Mouse (Mus musculus): ENCODE measurements around the gene Rfx2.

Gene Rfx2

GRCm38 (mm10) chr17:56833381-56833780 lies 2.6 kb upstream of the Rfx2 start:
- no peak for DNase-seq (ENCODE audit: low read depth, low spot score)

GRCm38 (mm10) chr17:56832918-56833317 lies 2.1 kb upstream of the Rfx2 start:
- DNase-seq (ENCODE audit: low read depth, low spot score): no peak

- peak; percentile 99 for DNase-seq (ENCODE audit: low read depth, low spot score)
These were observed 451 bp upstream of the Rfx2 start for GRCm38 (mm10) chr17:56831111-56831816.

- no peak for DNase-seq (ENCODE audit: low read depth, low spot score)
These were observed 1.0 kb downstream of the Rfx2 start for GRCm38 (mm10) chr17:56829795-56830194.

GRCm38 (mm10) chr17:56829171-56829570 lies 1.6 kb downstream of the Rfx2 start:
- no peak for DNase-seq (ENCODE audit: low read depth, low spot score)

- no peak for DNase-seq (ENCODE audit: low read depth, low spot score)
These were observed 4.1 kb downstream of the Rfx2 start for GRCm38 (mm10) chr17:56826718-56827117.

GRCm38 (mm10) chr17:56823352-56823751 lies 7.5 kb downstream of the Rfx2 start:
- no peak for DNase-seq (ENCODE audit: low read depth, low spot score)

- DNase-seq (ENCODE audit: low read depth, low spot score): no peak
These were observed 8.4 kb downstream of the Rfx2 start for GRCm38 (mm10) chr17:56822380-56822779.

- no peak for DNase-seq (ENCODE audit: low read depth, low spot score)
These were observed 11.1 kb downstream of the Rfx2 start for GRCm38 (mm10) chr17:56819694-56820111.

GRCm38 (mm10) chr17:56819032-56819545 lies 11.7 kb downstream of the Rfx2 start:
- DNase-seq (ENCODE audit: low read depth, low spot score): no peak

GRCm38 (mm10) chr17:56818067-56818636 lies 12.7 kb downstream of the Rfx2 start:
- no peak for DNase-seq (ENCODE audit: low read depth, low spot score)

GRCm38 (mm10) chr17:56815057-56815345 lies 15.8 kb downstream of the Rfx2 start:
- no peak for DNase-seq (ENCODE audit: low read depth, low spot score)

GRCm38 (mm10) chr17:56814316-56815056 lies 16.3 kb downstream of the Rfx2 start:
- DNase-seq (ENCODE audit: low read depth, low spot score): peak; percentile 57

GRCm38 (mm10) chr17:56810245-56810644 lies 20.6 kb downstream of the Rfx2 start:
- DNase-seq (ENCODE audit: low read depth, low spot score): peak; percentile 65

- DNase-seq (ENCODE audit: low read depth, low spot score): peak; percentile 76
These were observed 22.3 kb downstream of the Rfx2 start for GRCm38 (mm10) chr17:56808518-56808917.

- DNase-seq (ENCODE audit: low read depth, low spot score): no peak
These were observed 25.0 kb downstream of the Rfx2 start for GRCm38 (mm10) chr17:56805784-56806183.

GRCm38 (mm10) chr17:56804952-56805351 lies 25.9 kb downstream of the Rfx2 start:
- DNase-seq (ENCODE audit: low read depth, low spot score): no peak

GRCm38 (mm10) chr17:56802065-56802464 lies 28.7 kb downstream of the Rfx2 start:
- no peak for DNase-seq (ENCODE audit: low read depth, low spot score)

GRCm38 (mm10) chr17:56799276-56799675 lies 31.5 kb downstream of the Rfx2 start:
- DNase-seq (ENCODE audit: low read depth, low spot score): no peak

GRCm38 (mm10) chr17:56793614-56794319 lies 37.0 kb downstream of the Rfx2 start:
- no peak for DNase-seq (ENCODE audit: low read depth, low spot score)

GRCm38 (mm10) chr17:56792588-56792987 lies 38.2 kb downstream of the Rfx2 start:
- no peak for DNase-seq (ENCODE audit: low read depth, low spot score)

GRCm38 (mm10) chr17:56789286-56789685 lies 41.5 kb downstream of the Rfx2 start:
- DNase-seq (ENCODE audit: low read depth, low spot score): no peak

Measured in retina, postnatal 7 days (tissue).